Mouse (Mus musculus): ENCODE measurements at regions not wholly inside any gene's neighbourhood (a gene's known extent, or its start where the extent isn't known, plus 50 kb on each side); places are given as distances from the start of the nearest gene placed in this dataset.

- H3K27me3 ChIP-seq (ENCODE audit: control insufficient read depth, insufficient read depth, low read length) = no peaks in the 10 kb centered on the region
These were observed 200.9 kb downstream of the Lurap1l start for GRCm38 (mm10) chr4:81111307-81111706.

GRCm38 (mm10) chr4:81116411-81116810 is 206.0 kb downstream of the Lurap1l start:
- no peak for ATAC-seq (ENCODE audit: insufficient number of reproducible peaks, insufficient read depth, low FRiP score, low read depth)
- no peak overlapping the region for H3K9ac ChIP-seq (ENCODE audit: low read length)
- no peaks in the 10 kb centered on the region for H3K36me3 ChIP-seq (ENCODE audit: control insufficient read depth, insufficient read depth, low read length)
- WGBS = 73% methylated on average over 7 of the region's 7 CpGs
- no peak overlapping the region for H3K4me3 ChIP-seq (ENCODE audit: control insufficient read depth in 1 of 2, insufficient read depth in 1 of 2, low read depth in 1 of 2, low read length in 2 of 2)
- H3K27ac ChIP-seq (replicated peaks in 1 of 2; ENCODE audit: control insufficient read depth in 1 of 2, insufficient read depth in 1 of 2, low read depth in 2 of 2, low read length in 2 of 2) = no peak overlapping the region
- no peaks in the 10 kb centered on the region for H3K4me1 ChIP-seq (ENCODE audit: control insufficient read depth in 2 of 2, insufficient read depth in 2 of 2, low read length in 2 of 2)
- H3K9me3 ChIP-seq (ENCODE audit: control insufficient read depth, low read length) = no peaks in the 10 kb centered on the region
- no peaks in the 10 kb centered on the region for H3K27me3 ChIP-seq (ENCODE audit: control insufficient read depth, insufficient read depth, low read length)
- H3K4me2 ChIP-seq (ENCODE audit: low read length) = no peak overlapping the region

More at GRCm38 (mm10) chr4:81111307-81111706, 200.9 kb downstream of the Lurap1l start:
- Histone ChIP-seq H3K9ac (ENCODE audit: low read length) (no peak overlapping the region), H3K9me3 (ENCODE audit: control insufficient read depth, low read length) (no peaks in the 10 kb centered on the region), H3K4me3 (ENCODE audit: control insufficient read depth in 1 of 2, insufficient read depth in 1 of 2, low read depth in 1 of 2, low read length in 2 of 2) (no peak overlapping the region), H3K4me2 (ENCODE audit: low read length) (no peak overlapping the region), H3K27ac (replicated peaks in 1 of 2; ENCODE audit: control insufficient read depth in 1 of 2, insufficient read depth in 1 of 2, low read depth in 2 of 2, low read length in 2 of 2) (no peak overlapping the region), H3K36me3 (ENCODE audit: control insufficient read depth, insufficient read depth, low read length) (no peaks in the 10 kb centered on the region), H3K4me1 (ENCODE audit: control insufficient read depth in 2 of 2, insufficient read depth in 2 of 2, low read length in 2 of 2) (no peaks in the 10 kb centered on the region)
- no peak for ATAC-seq (ENCODE audit: insufficient number of reproducible peaks, insufficient read depth, low FRiP score, low read depth)
- 56% methylated on average over 3 of the region's 3 CpGs for WGBS

GRCm38 (mm10) chr4:81124155-81124554 is 213.7 kb downstream of the Lurap1l start:
- Histone ChIP-seq H3K4me3 (ENCODE audit: control insufficient read depth in 1 of 2, insufficient read depth in 1 of 2, low read depth in 1 of 2, low read length in 2 of 2) (no peak overlapping the region), H3K9me3 (ENCODE audit: control insufficient read depth, low read length) (peaks cover 5% of the 10 kb centered on the region; the same call in 1 of the 2 replicates), H3K9ac (ENCODE audit: low read length) (no peak overlapping the region), H3K27me3 (ENCODE audit: control insufficient read depth, insufficient read depth, low read length) (no peaks in the 10 kb centered on the region), H3K27ac (replicated peaks in 1 of 2; ENCODE audit: control insufficient read depth in 1 of 2, insufficient read depth in 1 of 2, low read depth in 2 of 2, low read length in 2 of 2) (no peak overlapping the region), H3K4me2 (ENCODE audit: low read length) (no peak overlapping the region), H3K36me3 (ENCODE audit: control insufficient read depth, insufficient read depth, low read length) (no peaks in the 10 kb centered on the region), H3K4me1 (ENCODE audit: control insufficient read depth in 2 of 2, insufficient read depth in 2 of 2, low read length in 2 of 2) (no peaks in the 10 kb centered on the region)
- WGBS = 51% methylated on average over 3 of the region's 3 CpGs
- ATAC-seq (ENCODE audit: insufficient number of reproducible peaks, insufficient read depth, low FRiP score, low read depth) = no peak

GRCm38 (mm10) chr4:81129874-81130273 is 219.4 kb downstream of the Lurap1l start:
- WGBS = 57% methylated on average over 2 of the region's 2 CpGs
- Histone ChIP-seq H3K4me2 (ENCODE audit: low read length) (no peak overlapping the region), H3K27me3 (ENCODE audit: control insufficient read depth, insufficient read depth, low read length) (no peaks in the 10 kb centered on the region), H3K36me3 (ENCODE audit: control insufficient read depth, insufficient read depth, low read length) (no peaks in the 10 kb centered on the region), H3K4me3 (ENCODE audit: control insufficient read depth in 1 of 2, insufficient read depth in 1 of 2, low read depth in 1 of 2, low read length in 2 of 2) (no peak overlapping the region), H3K9me3 (ENCODE audit: control insufficient read depth, low read length) (peaks cover 6% of the 10 kb centered on the region; the same call in 1 of the 2 replicates), H3K4me1 (ENCODE audit: control insufficient read depth in 2 of 2, insufficient read depth in 2 of 2, low read length in 2 of 2) (no peaks in the 10 kb centered on the region), H3K9ac (ENCODE audit: low read length) (no peak overlapping the region), H3K27ac (replicated peaks in 1 of 2; ENCODE audit: control insufficient read depth in 1 of 2, insufficient read depth in 1 of 2, low read depth in 2 of 2, low read length in 2 of 2) (no peak overlapping the region)
- ATAC-seq (ENCODE audit: insufficient number of reproducible peaks, insufficient read depth, low FRiP score, low read depth) = no peak

- no peak overlapping the region for H3K9ac ChIP-seq (ENCODE audit: low read length)
- no peaks in the 10 kb centered on the region for H3K4me1 ChIP-seq (ENCODE audit: control insufficient read depth in 2 of 2, insufficient read depth in 2 of 2, low read length in 2 of 2)
- no peak overlapping the region for H3K27ac ChIP-seq (replicated peaks in 1 of 2; ENCODE audit: control insufficient read depth in 1 of 2, insufficient read depth in 1 of 2, low read depth in 2 of 2, low read length in 2 of 2)
- no peaks in the 10 kb centered on the region for H3K36me3 ChIP-seq (ENCODE audit: control insufficient read depth, insufficient read depth, low read length)
- no peak overlapping the region for H3K4me3 ChIP-seq (ENCODE audit: control insufficient read depth in 1 of 2, insufficient read depth in 1 of 2, low read depth in 1 of 2, low read length in 2 of 2)
- H3K27me3 ChIP-seq (ENCODE audit: control insufficient read depth, insufficient read depth, low read length) = no peaks in the 10 kb centered on the region
- no peaks in the 10 kb centered on the region for H3K9me3 ChIP-seq (ENCODE audit: control insufficient read depth, low read length)
- H3K4me2 ChIP-seq (ENCODE audit: low read length) = no peak overlapping the region
- 82% methylated on average over 2 of the region's 2 CpGs for WGBS
- ATAC-seq (ENCODE audit: insufficient number of reproducible peaks, insufficient read depth, low FRiP score, low read depth) = no peak
These were observed 262.7 kb downstream of the Lurap1l start for GRCm38 (mm10) chr4:81173111-81173510.

GRCm38 (mm10) chr4:81177443-81178041 is 265.1 kb downstream of the Mpdz start:
- ATAC-seq (ENCODE audit: insufficient number of reproducible peaks, insufficient read depth, low FRiP score, low read depth) = no peak
- no peaks in the 10 kb centered on the region for H3K27me3 ChIP-seq (ENCODE audit: control insufficient read depth, insufficient read depth, low read length)
- no peaks in the 10 kb centered on the region for H3K9me3 ChIP-seq (ENCODE audit: control insufficient read depth, low read length)
- H3K4me2 ChIP-seq (ENCODE audit: low read length) = no peak overlapping the region
- no peak overlapping the region for H3K9ac ChIP-seq (ENCODE audit: low read length)
- no peaks in the 10 kb centered on the region for H3K36me3 ChIP-seq (ENCODE audit: control insufficient read depth, insufficient read depth, low read length)
- 63% methylated on average over 11 of the region's 11 CpGs for WGBS
- H3K27ac ChIP-seq (replicated peaks in 1 of 2; ENCODE audit: control insufficient read depth in 1 of 2, insufficient read depth in 1 of 2, low read depth in 2 of 2, low read length in 2 of 2) = 0 out of 4 replicates have a peak overlapping the region, but pooled peaks of 1 of the 2 experiments have one; percentile 19
- H3K4me1 ChIP-seq (ENCODE audit: control insufficient read depth in 2 of 2, insufficient read depth in 2 of 2, low read length in 2 of 2) = no peaks in the 10 kb centered on the region
- H3K4me3 ChIP-seq (ENCODE audit: control insufficient read depth in 1 of 2, insufficient read depth in 1 of 2, low read depth in 1 of 2, low read length in 2 of 2) = no peak overlapping the region

GRCm38 (mm10) chr4:81178047-81178781 is 264.4 kb downstream of the Mpdz start:
- no peaks in the 10 kb centered on the region for H3K27me3 ChIP-seq (ENCODE audit: control insufficient read depth, insufficient read depth, low read length)
- ATAC-seq (ENCODE audit: insufficient number of reproducible peaks, insufficient read depth, low FRiP score, low read depth) = no peak
- H3K4me3 ChIP-seq (ENCODE audit: control insufficient read depth in 1 of 2, insufficient read depth in 1 of 2, low read depth in 1 of 2, low read length in 2 of 2) = no peak overlapping the region
- 67% methylated on average over 14 of the region's 14 CpGs for WGBS
- peak overlapping the region; percentile 19 to 22; a peak in 1 of 4 replicates for H3K27ac ChIP-seq (replicated peaks in 1 of 2; ENCODE audit: control insufficient read depth in 1 of 2, insufficient read depth in 1 of 2, low read depth in 2 of 2, low read length in 2 of 2)
- H3K4me1 ChIP-seq (ENCODE audit: control insufficient read depth in 2 of 2, insufficient read depth in 2 of 2, low read length in 2 of 2) = no peaks in the 10 kb centered on the region
- H3K9me3 ChIP-seq (ENCODE audit: control insufficient read depth, low read length) = no peaks in the 10 kb centered on the region
- H3K4me2 ChIP-seq (ENCODE audit: low read length) = no peak overlapping the region
- H3K9ac ChIP-seq (ENCODE audit: low read length) = no peak overlapping the region
- H3K36me3 ChIP-seq (ENCODE audit: control insufficient read depth, insufficient read depth, low read length) = no peaks in the 10 kb centered on the region

All from heart, embryonic 14.5 days (tissue).